Mouse (Mus musculus): ENCODE measurements around the gene B3gat3. TPM values are rescaled to one million over a fixed set of nuclear protein-coding genes. Genes with fewer than 3 reads are reported as not detected.
"Not testable (repeated sequence)": the region's sequence is repeated elsewhere in the genome, so short reads cannot be mapped to it uniquely, and the experiment has no call there.

The B3gat3 gene
- 33.1 and 37.2 TPM in 2 replicates for polyA plus RNA-seq (2014; fragmentation: Nextera tagmentation; extraction: Ambion mirVana)

DNA sequence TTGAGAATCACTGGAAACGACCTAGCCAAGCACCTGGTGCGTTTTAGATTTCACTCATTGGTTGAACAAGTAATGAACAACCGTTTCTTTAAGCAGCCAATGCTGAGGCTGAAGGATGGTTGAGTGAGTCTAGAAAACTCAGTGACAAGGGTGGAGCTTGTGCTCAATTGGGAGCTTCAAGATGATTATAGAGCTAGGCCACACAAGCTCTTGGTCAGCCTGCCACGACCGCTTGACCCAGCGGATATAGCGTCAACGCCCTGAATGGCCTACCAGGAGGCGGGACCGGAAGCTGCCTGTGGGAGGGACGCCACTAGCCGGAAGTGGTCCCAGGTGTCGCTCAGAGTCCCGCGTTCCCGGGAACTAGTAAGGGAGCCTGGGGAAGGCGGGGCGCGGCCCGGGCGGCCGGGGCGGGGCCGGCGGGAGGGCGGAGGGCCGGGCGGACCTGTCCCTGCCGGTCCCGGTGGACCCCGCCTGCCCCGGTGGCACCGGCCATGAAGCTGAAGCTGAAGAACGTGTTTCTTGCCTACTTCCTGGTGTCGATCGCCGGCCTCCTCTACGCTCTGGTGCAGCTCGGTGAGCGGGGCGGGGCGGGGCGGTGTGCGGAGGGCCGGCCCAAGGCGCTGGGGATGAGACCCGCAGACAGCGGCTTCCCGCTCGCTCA lies at the start of gene B3gat3:
B3gat3 (plus strand) TSS at position 302 of the 664 bp plus-strand sequence.
- peak within 1 kb of the TSS; percentile 47 for H3K9ac ChIP-seq (ENCODE audit: low read length)
- H3K4me2 ChIP-seq (ENCODE audit: low read depth, severe bottlenecking) = peak within 1 kb of the TSS; percentile 66
- DNase-seq (ENCODE audit: low spot score) = peak; percentile 96
- H3K36me3 ChIP-seq (ENCODE audit: control insufficient read depth, insufficient read depth, low read length) = peaks cover 10% of the 10 kb centered on the region; the same call in 1 of the 2 replicates
- peak within 1 kb of the TSS; percentile 81 for H3K27ac ChIP-seq (replicated peaks; ENCODE audit: low read depth, low read length)
- ATAC-seq (ENCODE audit: insufficient number of reproducible peaks, low FRiP score, low TSS enrichment, low read depth) = peak; percentile 95
- peak within 1 kb of the TSS; percentile 77 for H3K4me3 ChIP-seq (ENCODE audit: low read depth, low read length)
- H3K4me1 ChIP-seq (ENCODE audit: control insufficient read depth, insufficient read depth, low read length) = no peaks in the 10 kb centered on the region
- H3K27me3 ChIP-seq (ENCODE audit: control insufficient read depth, insufficient read depth, low read length) = no peaks in the 10 kb centered on the region
- WGBS = 4% methylated on average over 50 of the region's 50 CpGs
- no peaks in the 10 kb centered on the region for H3K9me3 ChIP-seq (ENCODE audit: control insufficient read depth, low read length)

DNA sequence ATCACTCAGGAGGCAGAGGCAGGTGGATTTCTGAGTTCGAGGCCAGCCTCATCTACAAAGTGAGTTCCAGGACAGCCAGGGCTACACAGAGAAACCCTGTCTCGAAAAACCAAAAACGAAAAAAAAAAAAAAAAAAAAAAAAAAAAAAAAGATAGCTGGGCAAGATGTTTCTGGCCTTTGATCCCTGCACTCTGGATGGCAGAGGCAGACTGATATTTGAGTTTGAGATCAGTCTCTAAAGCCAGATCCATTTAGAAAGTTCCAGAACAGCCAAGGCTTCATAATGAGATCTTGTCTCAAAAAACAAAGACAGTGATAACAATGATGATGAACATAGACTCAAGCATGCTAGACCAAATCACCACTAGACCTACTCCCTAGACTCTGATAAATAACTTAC lies 49.8 kb upstream of the B3gat3 start:
- H3K9ac ChIP-seq (ENCODE audit: low read length); ATAC-seq (ENCODE audit: insufficient number of reproducible peaks, low FRiP score, low TSS enrichment, low read depth); H3K27ac ChIP-seq (replicated peaks; ENCODE audit: low read depth, low read length); H3K4me3 ChIP-seq (ENCODE audit: low read depth, low read length); DNase-seq (ENCODE audit: low spot score); H3K4me1 ChIP-seq (ENCODE audit: control insufficient read depth, insufficient read depth, low read length); H3K27me3 ChIP-seq (ENCODE audit: control insufficient read depth, insufficient read depth, low read length); H3K9me3 ChIP-seq (ENCODE audit: control insufficient read depth, low read length); H3K36me3 ChIP-seq (ENCODE audit: control insufficient read depth, insufficient read depth, low read length): not testable (repeated sequence)
- 0 out of 2 replicates have a peak overlapping the region, but pooled peaks have one; percentile 55 for H3K4me2 ChIP-seq (ENCODE audit: low read depth, severe bottlenecking)
- 76% methylated on average over 3 of the region's 3 CpGs for WGBS

DNA sequence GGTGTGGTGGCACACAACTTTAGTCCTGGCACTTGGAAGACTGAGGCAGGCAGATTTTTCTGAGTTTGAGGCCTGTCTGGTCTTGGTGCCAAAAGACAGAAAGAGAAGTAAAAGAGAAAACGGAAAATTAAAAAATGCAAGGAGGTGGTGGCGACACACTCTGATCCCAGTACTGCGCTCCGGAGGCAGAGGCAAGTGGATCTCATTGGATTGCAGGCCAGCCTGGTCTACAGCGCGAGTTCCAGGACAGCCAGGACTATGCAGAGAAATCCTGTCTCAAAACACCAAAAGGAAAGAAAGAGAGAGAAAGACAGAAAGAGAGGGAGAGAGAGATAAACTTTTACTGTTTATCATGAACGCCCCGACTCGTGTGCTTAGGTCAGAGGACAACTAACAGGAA lies 49.3 kb upstream of the B3gat3 start:
- H3K9me3 ChIP-seq (ENCODE audit: control insufficient read depth, low read length) = no peaks in the 10 kb centered on the region
- H3K27ac ChIP-seq (replicated peaks; ENCODE audit: low read depth, low read length) = no peak overlapping the region
- peak overlapping the region; percentile 55 for H3K4me2 ChIP-seq (ENCODE audit: low read depth, severe bottlenecking)
- H3K4me3 ChIP-seq (ENCODE audit: low read depth, low read length) = peak overlapping the region; percentile 74
- no peaks in the 10 kb centered on the region for H3K27me3 ChIP-seq (ENCODE audit: control insufficient read depth, insufficient read depth, low read length)
- DNase-seq (ENCODE audit: low spot score) (no peak), ATAC-seq (ENCODE audit: insufficient number of reproducible peaks, low FRiP score, low TSS enrichment, low read depth) (peak; percentile 1; the same call in 1 of the 2 replicates)
- 58% methylated on average over 9 of the region's 9 CpGs for WGBS
- peaks cover 5% of the 10 kb centered on the region; the same call in 1 of the 2 replicates for H3K4me1 ChIP-seq (ENCODE audit: control insufficient read depth, insufficient read depth, low read length)
- H3K9ac ChIP-seq (ENCODE audit: low read length) = peak overlapping the region; percentile 78
- peaks cover 8% of the 10 kb centered on the region for H3K36me3 ChIP-seq (ENCODE audit: control insufficient read depth, insufficient read depth, low read length)

DNA sequence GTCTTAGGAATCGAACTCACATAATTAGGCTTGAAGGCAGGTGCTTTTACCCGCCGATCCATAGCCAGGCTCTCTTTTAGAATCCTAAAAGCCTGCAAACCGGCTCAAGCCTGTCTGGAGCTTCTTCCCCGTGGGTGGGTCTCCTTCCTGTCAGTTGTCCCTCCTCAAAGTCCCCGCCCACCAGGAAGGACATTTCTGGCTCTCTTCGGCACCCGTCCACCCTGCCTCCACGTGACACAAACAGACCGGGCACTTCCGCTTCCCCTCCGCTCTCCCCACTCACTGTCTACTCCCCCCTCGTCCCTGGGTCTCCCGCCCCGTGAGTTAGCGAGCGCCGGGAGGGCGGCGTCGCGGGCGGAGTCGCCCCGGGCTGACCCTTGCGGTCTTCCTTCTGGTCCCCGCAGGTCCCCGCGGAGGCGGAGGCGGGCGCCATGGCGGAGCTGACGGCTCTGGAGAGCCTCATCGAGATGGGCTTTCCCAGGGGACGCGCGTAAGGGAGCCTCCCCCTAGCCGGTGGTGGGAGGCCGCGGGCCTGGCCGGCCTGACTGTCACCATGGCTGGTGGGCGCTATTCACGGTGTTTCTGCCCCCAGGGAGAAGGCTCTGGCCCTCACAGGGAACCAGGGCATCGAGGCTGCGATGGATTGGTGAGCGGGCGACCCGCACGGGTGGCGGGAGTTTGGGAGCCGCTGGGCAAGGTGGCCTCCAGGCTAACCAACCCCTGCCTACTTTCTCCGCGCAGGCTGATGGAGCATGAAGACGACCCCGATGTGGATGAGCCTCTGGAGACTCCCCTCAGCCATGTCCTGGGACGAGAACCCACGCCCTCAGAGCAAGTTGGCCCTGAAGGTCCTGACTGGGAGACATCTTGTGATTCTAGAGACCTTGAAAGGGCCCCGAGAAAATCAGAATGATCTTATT lies 48.6 kb upstream of the B3gat3 start, which contains the start of gene Ubxn1:
Ubxn1 (plus strand) TSS at position 230 of the 920 bp plus-strand sequence.
- H3K9ac ChIP-seq (ENCODE audit: low read length) = peak within 1 kb of the TSS; percentile 78
- H3K9me3 ChIP-seq (ENCODE audit: control insufficient read depth, low read length) = no peaks in the 10 kb centered on the region
- no peak within 1 kb of the TSS; the same call in 1 of the 2 replicates for H3K27ac ChIP-seq (replicated peaks; ENCODE audit: low read depth, low read length)
- peak within 1 kb of the TSS; percentile 55 for H3K4me2 ChIP-seq (ENCODE audit: low read depth, severe bottlenecking)
- under 1% methylated on average over 59 of the region's 59 CpGs for WGBS
- H3K36me3 ChIP-seq (ENCODE audit: control insufficient read depth, insufficient read depth, low read length) = peaks cover 8% of the 10 kb centered on the region
- H3K27me3 ChIP-seq (ENCODE audit: control insufficient read depth, insufficient read depth, low read length) = no peaks in the 10 kb centered on the region
- DNase-seq (ENCODE audit: low spot score) (peak; percentile 95), ATAC-seq (ENCODE audit: insufficient number of reproducible peaks, low FRiP score, low TSS enrichment, low read depth) (peak; percentile 95)
- H3K4me3 ChIP-seq (ENCODE audit: low read depth, low read length) = peak within 1 kb of the TSS; percentile 74
- peaks cover 5% of the 10 kb centered on the region; the same call in 1 of the 2 replicates for H3K4me1 ChIP-seq (ENCODE audit: control insufficient read depth, insufficient read depth, low read length)

DNA sequence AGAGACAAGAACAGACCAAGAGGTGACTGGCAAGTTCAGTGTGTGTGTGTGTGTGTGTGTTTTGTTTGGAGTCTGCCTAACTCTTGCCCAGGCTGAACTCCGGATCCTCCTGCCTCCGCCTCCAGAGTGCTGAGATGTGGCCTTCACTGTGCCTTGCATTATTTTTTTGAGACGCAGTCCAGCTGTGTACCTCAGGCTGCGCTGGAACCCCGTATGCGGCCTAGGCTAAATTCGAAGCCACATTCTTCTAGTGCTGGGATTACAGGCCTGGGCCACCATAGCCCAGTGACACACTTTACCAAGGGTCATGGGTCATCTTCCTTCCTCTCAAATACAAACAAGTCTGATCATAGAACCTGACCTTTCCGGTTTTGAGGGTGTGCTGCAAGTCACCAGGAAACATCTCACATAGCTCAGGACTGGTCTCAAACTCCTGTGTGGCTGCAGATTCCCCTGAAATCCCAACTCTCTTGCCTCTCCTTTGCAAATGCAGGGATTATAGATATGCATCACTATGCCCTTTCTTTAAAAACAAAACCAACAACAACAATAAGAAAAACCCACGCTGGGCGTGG lies 47.8 kb upstream of the B3gat3 start:
- Histone ChIP-seq H3K4me1 (ENCODE audit: control insufficient read depth, insufficient read depth, low read length) (peaks cover 5% of the 10 kb centered on the region; the same call in 1 of the 2 replicates), H3K27me3 (ENCODE audit: control insufficient read depth, insufficient read depth, low read length) (no peaks in the 10 kb centered on the region), H3K4me3 (ENCODE audit: low read depth, low read length) (peak overlapping the region; percentile 74), H3K36me3 (ENCODE audit: control insufficient read depth, insufficient read depth, low read length) (peaks cover 8% of the 10 kb centered on the region), H3K4me2 (ENCODE audit: low read depth, severe bottlenecking) (peak overlapping the region; percentile 55), H3K9me3 (ENCODE audit: control insufficient read depth, low read length) (no peaks in the 10 kb centered on the region), H3K27ac (replicated peaks; ENCODE audit: low read depth, low read length) (no peak overlapping the region), H3K9ac (ENCODE audit: low read length) (peak overlapping the region; percentile 78)
- ATAC-seq (ENCODE audit: insufficient number of reproducible peaks, low FRiP score, low TSS enrichment, low read depth) (no peak), DNase-seq (ENCODE audit: low spot score) (no peak)
- 78% methylated on average over 10 of the region's 10 CpGs for WGBS

DNA sequence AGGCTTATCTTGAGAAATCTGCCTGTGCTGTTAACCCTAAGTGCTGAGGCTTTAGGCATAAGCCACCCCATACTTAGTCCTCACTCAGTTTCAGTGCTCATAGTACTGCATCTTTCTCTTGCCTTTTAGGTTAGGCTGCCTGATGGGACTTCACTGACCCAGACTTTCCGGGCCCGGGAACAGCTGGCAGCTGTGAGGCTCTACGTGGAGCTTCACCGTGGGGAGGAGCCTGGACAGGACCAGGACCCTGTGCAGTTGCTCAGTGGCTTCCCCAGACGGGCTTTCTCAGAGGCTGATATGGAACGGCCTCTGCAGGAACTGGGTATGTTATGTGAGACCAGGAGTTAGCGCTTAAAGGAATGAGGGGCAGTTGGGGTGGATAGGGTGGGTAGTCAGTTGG lies 45.1 kb upstream of the B3gat3 start:
- no peak overlapping the region for H3K4me2 ChIP-seq (ENCODE audit: low read depth, severe bottlenecking)
- no peak for ATAC-seq (ENCODE audit: insufficient number of reproducible peaks, low FRiP score, low TSS enrichment, low read depth)
- H3K4me1 ChIP-seq (ENCODE audit: control insufficient read depth, insufficient read depth, low read length) = peaks cover 5% of the 10 kb centered on the region; the same call in 1 of the 2 replicates
- no peak overlapping the region for H3K4me3 ChIP-seq (ENCODE audit: low read depth, low read length)
- no peaks in the 10 kb centered on the region for H3K27me3 ChIP-seq (ENCODE audit: control insufficient read depth, insufficient read depth, low read length)
- no peak for DNase-seq (ENCODE audit: low spot score)
- H3K9me3 ChIP-seq (ENCODE audit: control insufficient read depth, low read length) = no peaks in the 10 kb centered on the region
- no peak overlapping the region for H3K9ac ChIP-seq (ENCODE audit: low read length)
- H3K36me3 ChIP-seq (ENCODE audit: control insufficient read depth, insufficient read depth, low read length) = peaks cover 8% of the 10 kb centered on the region
- H3K27ac ChIP-seq (replicated peaks; ENCODE audit: low read depth, low read length) = no peak overlapping the region
- WGBS = 93% methylated on average over 7 of the region's 7 CpGs

DNA sequence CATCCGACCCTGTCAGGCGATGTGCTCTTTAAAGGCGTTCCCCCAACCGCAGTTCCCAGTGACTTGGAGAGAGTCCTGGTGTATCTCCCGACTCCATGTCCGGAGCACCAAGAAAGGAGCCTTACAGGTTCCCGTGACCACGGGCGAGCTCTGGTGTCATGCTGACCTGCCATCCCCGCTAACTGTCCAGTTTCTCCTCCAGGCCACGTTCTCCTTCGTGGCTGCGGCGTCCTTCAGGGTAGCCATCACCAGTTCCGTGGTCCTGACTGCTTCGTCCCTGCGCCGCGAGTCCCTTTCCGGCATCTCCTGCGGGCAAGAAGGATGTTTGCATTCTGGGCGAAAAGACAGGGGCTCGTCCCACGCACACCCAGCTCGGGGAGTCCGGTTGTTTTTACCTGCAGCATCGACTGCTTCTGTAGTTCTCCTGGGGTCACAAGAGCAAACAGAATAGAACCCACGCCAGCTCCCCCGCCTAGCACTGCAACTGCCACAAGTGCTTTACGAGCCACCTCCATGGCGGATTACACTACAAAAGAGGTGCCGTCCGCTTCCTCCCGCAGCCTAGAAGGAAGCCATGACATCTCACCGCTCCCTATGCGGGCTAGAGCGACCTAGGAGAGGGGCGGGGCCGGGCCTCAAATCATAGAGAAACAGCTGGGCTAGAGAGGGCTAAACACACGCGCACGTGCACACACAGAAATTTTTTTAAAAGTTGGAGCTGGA lies 39.7 kb upstream of the B3gat3 start, which contains the start of gene Uqcc3:
Uqcc3 (minus strand) TSS at position 613 of the 723 bp plus-strand sequence.
- Histone ChIP-seq H3K9me3 (ENCODE audit: control insufficient read depth, low read length) (no peaks in the 10 kb centered on the region), H3K9ac (ENCODE audit: low read length) (peak within 1 kb of the TSS; percentile 65), H3K36me3 (ENCODE audit: control insufficient read depth, insufficient read depth, low read length) (no peaks in the 10 kb centered on the region; the same call in 1 of the 2 replicates), H3K4me1 (ENCODE audit: control insufficient read depth, insufficient read depth, low read length) (no peaks in the 10 kb centered on the region), H3K27ac (replicated peaks; ENCODE audit: low read depth, low read length) (no peak within 1 kb of the TSS; the same call in 1 of the 2 replicates), H3K4me2 (ENCODE audit: low read depth, severe bottlenecking) (peak within 1 kb of the TSS; percentile 59), H3K4me3 (ENCODE audit: low read depth, low read length) (peak within 1 kb of the TSS; percentile 51), H3K27me3 (ENCODE audit: control insufficient read depth, insufficient read depth, low read length) (no peaks in the 10 kb centered on the region)
- DNase-seq (ENCODE audit: low spot score) (peak; percentile 86), ATAC-seq (ENCODE audit: insufficient number of reproducible peaks, low FRiP score, low TSS enrichment, low read depth) (peak; percentile 94)
- under 1% methylated on average over 42 of the region's 42 CpGs for WGBS

All from limb, embryonic 11.5 days (tissue).